Mouse (Mus musculus) forebrain, embryonic 13.5 days (tissue): Measurements from ENCODE around the gene Anks1b. TPM values are rescaled to one million over a fixed set of nuclear protein-coding genes. Genes with fewer than 3 reads are reported as not detected.

Source experiments
- ATAC-seq: fragments of 200-750 bp; cut with Nextera tagmentation; 2 replicates; pipeline ENCODE4 v1.8.0; 2017
- H3K27ac ChIP-seq: fragments of 300-500 bp; sonication (generic); 2 replicates; pipeline ENCODE4 v1.5.1; 2015; ENCODE audit warnings: inconsistent platforms, mild to moderate bottlenecking, moderate library complexity
- H3K27me3 ChIP-seq: fragments of 300-500 bp; sonication (generic); 2 replicates; pipeline ENCODE4 v1.6.1; 2015; ENCODE audit warnings: mild to moderate bottlenecking, inconsistent platforms
- H3K36me3 ChIP-seq: fragments of 300-500 bp; sonication (generic); 2 replicates; pipeline ENCODE4 v1.6.1; 2015; ENCODE audit warnings: mild to moderate bottlenecking, inconsistent platforms; ENCODE audit not compliant: poor library complexity, severe bottlenecking
- H3K4me1 ChIP-seq: fragments of 300-500 bp; sonication (generic); 2 replicates; pipeline ENCODE4 v1.6.1; 2015; ENCODE audit warnings: inconsistent platforms
- H3K4me2 ChIP-seq: fragments of 300-500 bp; sonication (generic); 2 replicates; pipeline ENCODE4 v1.6.1; 2015; ENCODE audit warnings: inconsistent platforms, mild to moderate bottlenecking, moderate library complexity
- H3K4me3 ChIP-seq: fragments of 300-500 bp; sonication (generic); 2 replicates; pipeline ENCODE4 v1.5.1; 2015; ENCODE audit warnings: mild to moderate bottlenecking, inconsistent platforms
- H3K9ac ChIP-seq: fragments of 300-500 bp; sonication (generic); 2 replicates; pipeline ENCODE4 v1.6.1; 2015; ENCODE audit warnings: mild to moderate bottlenecking, inconsistent platforms
- H3K9me3 ChIP-seq: fragments of 300-500 bp; sonication (generic); replicated peaks from 2 replicates; pipeline ENCODE4 v1.6.1; 2016; ENCODE audit warnings: inconsistent platforms
- WGBS: fragments of 180-500 bp; shearing (Covaris S2); methylation state at CpG from one replicate; pipeline ENCODE4 v1.1.7; 2015; 5-methylcytosine and 5-hydroxymethylcytosine counted together
- polyA plus RNA-seq: library from polyadenylated mRNA; unstranded; fragments of >200 nt; fragmentation: Nextera tagmentation; extraction: Ambion mirVana; gene quantifications from 2 replicates; pipeline ENCODE4 v1.2.1, GENCODE M21; 2015

The Anks1b gene
- polyA plus RNA-seq, 1 experiment from 2014 or later: 28.7 TPM

- no peak overlapping the region for H3K27ac ChIP-seq
- no peak overlapping the region for H3K9ac ChIP-seq
- WGBS: 78% methylated on average over 9 of the region's 9 CpGs
- no peaks in the 10 kb centered on the region for H3K36me3 ChIP-seq
- no peak overlapping the region for H3K4me3 ChIP-seq
- no peaks in the 10 kb centered on the region for H3K9me3 ChIP-seq
- no peak for ATAC-seq
- H3K4me1 ChIP-seq: no peaks in the 10 kb centered on the region
- H3K4me2 ChIP-seq: no peak overlapping the region
- H3K27me3 ChIP-seq: no peaks in the 10 kb centered on the region
These were observed 558.7 kb downstream of the Anks1b start for GRCm38 (mm10) chr10:90431974-90432373.

GRCm38 (mm10) chr10:90432479-90432878 is 559.2 kb downstream of the Anks1b start:
- H3K9me3 ChIP-seq: no peaks in the 10 kb centered on the region
- H3K27ac ChIP-seq: no peak overlapping the region
- no peaks in the 10 kb centered on the region for H3K36me3 ChIP-seq
- no peak overlapping the region for H3K4me3 ChIP-seq
- no peak for ATAC-seq
- no peaks in the 10 kb centered on the region for H3K4me1 ChIP-seq
- no peak overlapping the region for H3K9ac ChIP-seq
- H3K27me3 ChIP-seq: no peaks in the 10 kb centered on the region
- WGBS: 72% methylated on average over 12 of the region's 12 CpGs
- no peak overlapping the region for H3K4me2 ChIP-seq

- no peaks in the 10 kb centered on the region for H3K9me3 ChIP-seq
- WGBS: 85% methylated on average over 4 of the region's 4 CpGs
- ATAC-seq: no peak
These were observed 567.7 kb downstream of the Anks1b start for GRCm38 (mm10) chr10:90441036-90441435.

GRCm38 (mm10) chr10:90441656-90442055 is 568.3 kb downstream of the Anks1b start:
- Histone ChIP-seq H3K9ac (no peak overlapping the region), H3K4me3 (no peak overlapping the region), H3K27me3 (no peaks in the 10 kb centered on the region), H3K27ac (no peak overlapping the region), H3K4me2 (no peak overlapping the region), H3K9me3 (no peaks in the 10 kb centered on the region), H3K36me3 (no peaks in the 10 kb centered on the region), H3K4me1 (no peaks in the 10 kb centered on the region)
- 29% methylated on average over 1 of the region's 1 CpGs for WGBS
- no peak for ATAC-seq

More at GRCm38 (mm10) chr10:90441036-90441435, 567.7 kb downstream of the Anks1b start:
- H3K36me3 ChIP-seq: no peaks in the 10 kb centered on the region
- H3K4me1 ChIP-seq: no peaks in the 10 kb centered on the region
- no peak overlapping the region for H3K4me3 ChIP-seq
- H3K27ac ChIP-seq: no peak overlapping the region
- H3K9ac ChIP-seq: no peak overlapping the region
- H3K27me3 ChIP-seq: no peaks in the 10 kb centered on the region
- H3K4me2 ChIP-seq: no peak overlapping the region

GRCm38 (mm10) chr10:90464906-90465305 is 591.6 kb downstream of the Anks1b start:
- no peak overlapping the region for H3K4me3 ChIP-seq
- no peaks in the 10 kb centered on the region for H3K9me3 ChIP-seq
- 64% methylated on average over 2 of the region's 2 CpGs for WGBS
- no peak for ATAC-seq
- no peaks in the 10 kb centered on the region for H3K36me3 ChIP-seq
- no peak overlapping the region for H3K9ac ChIP-seq
- no peaks in the 10 kb centered on the region for H3K4me1 ChIP-seq
- H3K4me2 ChIP-seq: no peak overlapping the region
- no peak overlapping the region for H3K27ac ChIP-seq
- no peaks in the 10 kb centered on the region for H3K27me3 ChIP-seq

- Histone ChIP-seq H3K4me1 (no peaks in the 10 kb centered on the region), H3K27me3 (no peaks in the 10 kb centered on the region), H3K4me3 (no peak overlapping the region), H3K4me2 (no peak overlapping the region), H3K27ac (no peak overlapping the region), H3K36me3 (no peaks in the 10 kb centered on the region), H3K9ac (no peak overlapping the region), H3K9me3 (no peaks in the 10 kb centered on the region)
- WGBS: 85% methylated on average over 6 of the region's 6 CpGs
- ATAC-seq: no peak
These were observed 592.1 kb downstream of the Anks1b start for GRCm38 (mm10) chr10:90465426-90465825.

GRCm38 (mm10) chr10:90467546-90467945 is 594.2 kb downstream of the Anks1b start:
- WGBS: 3% methylated on average over 1 of the region's 1 CpGs

GRCm38 (mm10) chr10:90493436-90493835 is 620.1 kb downstream of the Anks1b start:
- H3K4me2 ChIP-seq: no peak overlapping the region
- no peaks in the 10 kb centered on the region for H3K27me3 ChIP-seq
- no peaks in the 10 kb centered on the region for H3K9me3 ChIP-seq
- ATAC-seq: no peak
- 74% methylated on average over 7 of the region's 7 CpGs for WGBS
- peaks cover 4% of the 10 kb centered on the region; the same call in 1 of the 2 replicates for H3K4me1 ChIP-seq
- no peak overlapping the region for H3K27ac ChIP-seq
- no peaks in the 10 kb centered on the region for H3K36me3 ChIP-seq
- no peak overlapping the region for H3K4me3 ChIP-seq
- H3K9ac ChIP-seq: no peak overlapping the region

More at GRCm38 (mm10) chr10:90467546-90467945, 594.2 kb downstream of the Anks1b start:
- Histone ChIP-seq H3K9me3 (no peaks in the 10 kb centered on the region), H3K4me3 (no peak overlapping the region), H3K4me2 (no peak overlapping the region), H3K4me1 (no peaks in the 10 kb centered on the region), H3K27ac (no peak overlapping the region), H3K9ac (no peak overlapping the region), H3K36me3 (no peaks in the 10 kb centered on the region), H3K27me3 (no peaks in the 10 kb centered on the region)
- ATAC-seq: no peak

GRCm38 (mm10) chr10:90493996-90494642 is 620.8 kb downstream of the Anks1b start:
- Histone ChIP-seq H3K9ac (no peak overlapping the region), H3K27me3 (no peaks in the 10 kb centered on the region), H3K27ac (no peak overlapping the region), H3K4me2 (no peak overlapping the region), H3K9me3 (no peaks in the 10 kb centered on the region), H3K4me3 (no peak overlapping the region), H3K4me1 (peaks cover 4% of the 10 kb centered on the region; the same call in 1 of the 2 replicates), H3K36me3 (no peaks in the 10 kb centered on the region)
- 67% methylated on average over 3 of the region's 3 CpGs for WGBS
- ATAC-seq: no peak

GRCm38 (mm10) chr10:90494981-90495516 is 621.7 kb downstream of the Anks1b start:
- no peak overlapping the region for H3K9ac ChIP-seq
- ATAC-seq: peak; percentile 53; the same call in 1 of the 2 replicates
- H3K9me3 ChIP-seq: no peaks in the 10 kb centered on the region
- WGBS: 81% methylated on average over 4 of the region's 4 CpGs
- H3K27ac ChIP-seq: peak overlapping the region; percentile 35; the same call in 1 of the 2 replicates
- no peak overlapping the region for H3K4me2 ChIP-seq
- H3K36me3 ChIP-seq: no peaks in the 10 kb centered on the region
- no peaks in the 10 kb centered on the region for H3K27me3 ChIP-seq
- no peak overlapping the region for H3K4me3 ChIP-seq
- peaks cover 4% of the 10 kb centered on the region; the same call in 1 of the 2 replicates for H3K4me1 ChIP-seq

GRCm38 (mm10) chr10:90507561-90507960 is 634.3 kb downstream of the Anks1b start:
- Histone ChIP-seq H3K36me3 (no peaks in the 10 kb centered on the region), H3K4me1 (no peaks in the 10 kb centered on the region), H3K27ac (no peak overlapping the region), H3K27me3 (no peaks in the 10 kb centered on the region), H3K4me3 (no peak overlapping the region), H3K9me3 (no peaks in the 10 kb centered on the region), H3K9ac (no peak overlapping the region), H3K4me2 (no peak overlapping the region)
- 71% methylated on average over 1 of the region's 1 CpGs for WGBS
- no peak for ATAC-seq

GRCm38 (mm10) chr10:90512801-90513200 is 639.5 kb downstream of the Anks1b start:
- Histone ChIP-seq H3K4me2 (no peak overlapping the region), H3K4me3 (no peak overlapping the region), H3K9me3 (no peaks in the 10 kb centered on the region), H3K36me3 (no peaks in the 10 kb centered on the region), H3K27ac (no peak overlapping the region), H3K4me1 (no peaks in the 10 kb centered on the region), H3K9ac (no peak overlapping the region), H3K27me3 (no peaks in the 10 kb centered on the region)
- WGBS: 89% methylated on average over 9 of the region's 9 CpGs
- no peak for ATAC-seq
